Mouse (Mus musculus): ENCODE data around the gene Sergef. TPM values are rescaled to one million over a fixed set of nuclear protein-coding genes. Genes with fewer than 3 reads are reported as not detected.
A peak's percentile ranks its signal among the peaks of the same experiment; 100 is the strongest.

Gene Sergef
- total RNA-seq, 4 experiments from 2014 or later: 3.9 to 6.9 (median 5.0) TPM

- DNase-seq (ENCODE audit: low spot score): no peak
Observed at GRCm38 (mm10) chr7:46409204-46409789, 230.3 kb downstream of the Sergef start.

GRCm38 (mm10) chr7:46408606-46409005, 231.0 kb downstream of the Sergef start:
- DNase-seq (ENCODE audit: low spot score): no peak

GRCm38 (mm10) chr7:46404756-46405155, 234.9 kb downstream of the Sergef start:
- DNase-seq (ENCODE audit: low spot score): no peak

GRCm38 (mm10) chr7:46403616-46404485, 235.8 kb downstream of the Sergef start:
- no peak for DNase-seq (ENCODE audit: low spot score)

GRCm38 (mm10) chr7:46401371-46402180, 238.0 kb downstream of the Sergef start:
- no peak for DNase-seq (ENCODE audit: low spot score)

GRCm38 (mm10) chr7:46400346-46400745, 239.3 kb downstream of the Sergef start:
- DNase-seq (ENCODE audit: low spot score): no peak

- DNase-seq (ENCODE audit: low spot score): no peak
Observed at GRCm38 (mm10) chr7:46399676-46400075, 239.9 kb downstream of the Sergef start.

- no peak for DNase-seq (ENCODE audit: low spot score)
Observed at GRCm38 (mm10) chr7:46398612-46399011, 241.0 kb downstream of the Sergef start.

- no peak for DNase-seq (ENCODE audit: low spot score)
Observed at GRCm38 (mm10) chr7:46397732-46398333, 241.8 kb downstream of the Sergef start.

GRCm38 (mm10) chr7:46396928-46397731, 242.5 kb downstream of the Sergef start:
- no peak for DNase-seq (ENCODE audit: low spot score)

- peak; percentile 10 for DNase-seq (ENCODE audit: low spot score)
Observed at GRCm38 (mm10) chr7:46396231-46396927, 243.2 kb downstream of the Sergef start, which contains the start of gene Kcnc1. Gene Kcnc1 (plus strand): TSS chr7:46396497.

- no peak for DNase-seq (ENCODE audit: low spot score)
Observed at GRCm38 (mm10) chr7:46395571-46395970, 244.0 kb downstream of the Sergef start.

GRCm38 (mm10) chr7:46394933-46395332, 244.7 kb downstream of the Sergef start:
- no peak for DNase-seq (ENCODE audit: low spot score)

- no peak for DNase-seq (ENCODE audit: low spot score)
Observed at GRCm38 (mm10) chr7:46393718-46394511, 245.7 kb downstream of the Sergef start.

Other genes with a start within 250 kb of the Sergef start
- under 1 TPM; 0.28 to 0.69 (median 0.39) TPM for gene Kcnc1, start 243.3 kb downstream of the Sergef start, total RNA-seq (2022)
- gene Tph1, start 32.7 kb upstream of the Sergef start, total RNA-seq (2022): not detected
- gene Saal1, start 70.9 kb upstream of the Sergef start, total RNA-seq (2022): 1 to 10 TPM; 3.6 to 4.5 (median 3.9) TPM
- gene Saa3, start 75.9 kb upstream of the Sergef start, total RNA-seq (2022): 1 to 10 TPM in 2 of 4 experiments, under 1 TPM in 1, not detected in 1; 0.63 to 9.2 (median 2.1) TPM
- gene Saa4, start 92.8 kb upstream of the Sergef start, total RNA-seq (2022): not detected
- gene Saa1, start 103.2 kb upstream of the Sergef start, total RNA-seq (2022): not detected
- not detected for gene Saa2, start 112.0 kb upstream of the Sergef start, total RNA-seq (2022)
- gene Hps5, start 156.3 kb upstream of the Sergef start, total RNA-seq (2022): 10 to 100 TPM in 1 of 4 experiments, 1 to 10 TPM in 3; 8.0 to 10.3 (median 9.4) TPM
- 10 to 100 TPM; 13.7 to 18.5 (median 15.9) TPM for gene Gtf2h1, start 156.3 kb upstream of the Sergef start, total RNA-seq (2022)
- 100 to 1,000 TPM; 719 to 878 (median 816) TPM for gene Ldha, start 201.7 kb upstream of the Sergef start, total RNA-seq (2022)
- gene Ldhc, start 221.4 kb upstream of the Sergef start, total RNA-seq (2022): not detected